Mouse (Mus musculus) T-cell, adult 2 months (primary cell): ENCODE measurements around the gene Zfp683.

Source experiments
- DNase-seq: peaks from one replicate; pipeline ENCODE4 v3.0.0; 2022; ENCODE audit warnings: low spot score

The Zfp683 gene

GRCm38 (mm10) chr4:134053538-134053937 is at the start of gene Zfp683:
Gene Zfp683 (plus strand): TSS chr4:134053838.
- no peak for DNase-seq

GRCm38 (mm10) chr4:134005581-134006358 is 47.9 kb upstream of the Zfp683 start:
- no peak for DNase-seq

GRCm38 (mm10) chr4:134006845-134007244 is 46.8 kb upstream of the Zfp683 start:
- no peak for DNase-seq

- no peak for DNase-seq
Measured at GRCm38 (mm10) chr4:134009709-134010108, 43.9 kb upstream of the Zfp683 start.

- DNase-seq, result no peak
Measured at GRCm38 (mm10) chr4:134011450-134012414, 41.9 kb upstream of the Zfp683 start.

GRCm38 (mm10) chr4:134012858-134013528 is 40.6 kb upstream of the Zfp683 start:
- peak; percentile 28 for DNase-seq

GRCm38 (mm10) chr4:134016208-134016607 is 37.4 kb upstream of the Zfp683 start:
- no peak for DNase-seq

- no peak for DNase-seq
Measured at GRCm38 (mm10) chr4:134016767-134017166, 36.9 kb upstream of the Zfp683 start.

- no peak for DNase-seq
Measured at GRCm38 (mm10) chr4:134017201-134017865, 36.3 kb upstream of the Zfp683 start.

- no peak for DNase-seq
Measured at GRCm38 (mm10) chr4:134018038-134018778, 35.4 kb upstream of the Zfp683 start.

GRCm38 (mm10) chr4:134018779-134019145 is 34.9 kb upstream of the Zfp683 start, which contains the start of gene Lin28a:
Gene Lin28a (minus strand): TSS chr4:134018841.
- no peak for DNase-seq

GRCm38 (mm10) chr4:134019210-134019609 is 34.4 kb upstream of the Zfp683 start:
- no peak for DNase-seq

GRCm38 (mm10) chr4:134019641-134020351 is 33.8 kb upstream of the Zfp683 start:
- DNase-seq, result no peak

GRCm38 (mm10) chr4:134020621-134021020 is 33.0 kb upstream of the Zfp683 start:
- DNase-seq, result peak; percentile 16

GRCm38 (mm10) chr4:134025802-134026201 is 27.8 kb upstream of the Zfp683 start:
- DNase-seq, result no peak

- DNase-seq, result peak; percentile 79
Measured at GRCm38 (mm10) chr4:134035953-134036352, 17.7 kb upstream of the Zfp683 start.

GRCm38 (mm10) chr4:134041317-134042123 is 12.1 kb upstream of the Zfp683 start:
- peak; percentile 56 for DNase-seq

- DNase-seq, result peak; percentile 18
Measured at GRCm38 (mm10) chr4:134043041-134043440, 10.6 kb upstream of the Zfp683 start.

- DNase-seq, result peak; percentile 28
Measured at GRCm38 (mm10) chr4:134047648-134048047, 6.0 kb upstream of the Zfp683 start.
